Mouse (Mus musculus) limb, embryonic 13.5 days (tissue): ENCODE measurements at regions not wholly inside any gene's neighbourhood (a gene's known extent, or its start where the extent isn't known, plus 50 kb on each side); places are given as distances from the start of the nearest gene placed in this dataset.

Experiments used
- ATAC-seq: fragments of 200-750 bp; cut with Nextera tagmentation; 2 replicates; pipeline ENCODE4 v1.8.0; 2017; ENCODE audit warnings: low read depth, moderate number of reproducible peaks, moderate TSS enrichment; ENCODE audit not compliant: low FRiP score
- H3K27ac ChIP-seq: fragments of 300-500 bp; sonication (generic); 2 replicates; pipeline ENCODE4 v1.5.1; 2015; ENCODE audit warnings: inconsistent platforms, mild to moderate bottlenecking, moderate library complexity
- H3K27me3 ChIP-seq: fragments of 300-500 bp; sonication (generic); 2 replicates; pipeline ENCODE4 v1.6.1; 2015; ENCODE audit warnings: mild to moderate bottlenecking, inconsistent platforms
- H3K36me3 ChIP-seq: fragments of 300-500 bp; sonication (generic); 2 replicates; pipeline ENCODE4 v1.6.1; 2015; ENCODE audit warnings: inconsistent platforms, mild to moderate bottlenecking, moderate library complexity
- H3K4me1 ChIP-seq: fragments of 300-500 bp; sonication (generic); 2 replicates; pipeline ENCODE4 v1.6.1; 2015; ENCODE audit warnings: inconsistent platforms
- H3K4me2 ChIP-seq: fragments of 300-500 bp; sonication (generic); replicated peaks from 2 replicates; pipeline ENCODE4 v1.6.1; 2015; ENCODE audit warnings: inconsistent platforms, mild to moderate bottlenecking, moderate library complexity
- H3K4me3 ChIP-seq: fragments of 300-500 bp; sonication (generic); 2 replicates; pipeline ENCODE4 v1.5.1; 2015; ENCODE audit warnings: moderate library complexity, mild to moderate bottlenecking, inconsistent platforms
- H3K9ac ChIP-seq: fragments of 300-500 bp; sonication (generic); 2 replicates; pipeline ENCODE4 v1.6.1; 2015; ENCODE audit warnings: mild to moderate bottlenecking, inconsistent platforms
- H3K9me3 ChIP-seq: fragments of 300-500 bp; sonication (generic); 2 replicates; pipeline ENCODE4 v1.6.1; 2016; ENCODE audit warnings: inconsistent platforms
- WGBS: fragments of 180-500 bp; shearing (Covaris S2); methylation state at CpG from one replicate; pipeline ENCODE4 v1.1.7; 2015; 5-methylcytosine and 5-hydroxymethylcytosine counted together

DNA sequence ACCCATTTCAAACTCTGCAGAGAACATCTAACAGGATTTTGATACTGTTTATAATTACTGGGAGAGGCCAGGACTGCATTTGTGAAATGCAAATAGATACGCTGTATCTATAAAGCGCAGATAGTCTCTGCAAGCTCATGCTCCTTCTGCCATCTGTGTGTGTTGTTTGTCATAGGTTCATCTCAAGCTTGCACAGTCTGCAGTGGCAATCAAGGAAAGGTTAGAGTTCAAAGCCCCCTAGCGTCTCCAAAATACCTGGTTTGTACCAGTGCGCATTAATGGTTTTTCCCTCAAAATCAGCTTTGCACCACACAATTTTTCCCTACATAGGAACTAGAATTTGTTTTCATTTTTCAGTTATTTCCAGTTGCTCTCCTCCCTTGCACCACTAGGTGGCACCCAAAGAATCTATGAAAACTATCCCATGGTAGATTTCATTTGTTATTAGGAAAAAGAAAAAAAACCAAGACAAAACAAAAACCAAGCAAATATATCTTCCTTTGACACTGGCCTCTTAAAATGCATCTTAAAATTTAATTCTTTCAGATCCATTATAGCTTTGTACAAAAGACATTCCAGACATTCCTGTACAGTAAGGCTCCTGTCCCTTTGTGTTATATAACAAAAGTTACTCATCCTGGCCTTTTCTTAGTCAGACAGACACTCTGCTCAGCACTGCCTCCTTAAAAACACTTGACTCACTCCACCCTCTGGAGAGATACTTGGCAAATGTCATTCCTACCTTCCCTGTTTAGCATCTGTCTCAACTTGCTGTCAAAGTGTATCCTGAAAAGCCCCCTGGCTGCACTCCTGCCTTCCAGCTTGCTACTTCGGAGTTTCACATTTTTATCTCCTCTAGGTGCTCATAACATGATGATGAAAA is 92.7 kb upstream of the Rap2b start:
- H3K27ac ChIP-seq = no peak overlapping the region
- H3K9ac ChIP-seq = no peak overlapping the region
- no peaks in the 10 kb centered on the region for H3K27me3 ChIP-seq
- H3K4me2 ChIP-seq = no peak overlapping the region
- H3K4me3 ChIP-seq = no peak overlapping the region
- no peaks in the 10 kb centered on the region for H3K9me3 ChIP-seq
- 0 out of 2 replicates have a peak, but pooled peaks have one; percentile 24 for ATAC-seq
- 70% methylated on average over 5 of the region's 5 CpGs for WGBS
- no peaks in the 10 kb centered on the region for H3K4me1 ChIP-seq
- no peaks in the 10 kb centered on the region for H3K36me3 ChIP-seq

DNA sequence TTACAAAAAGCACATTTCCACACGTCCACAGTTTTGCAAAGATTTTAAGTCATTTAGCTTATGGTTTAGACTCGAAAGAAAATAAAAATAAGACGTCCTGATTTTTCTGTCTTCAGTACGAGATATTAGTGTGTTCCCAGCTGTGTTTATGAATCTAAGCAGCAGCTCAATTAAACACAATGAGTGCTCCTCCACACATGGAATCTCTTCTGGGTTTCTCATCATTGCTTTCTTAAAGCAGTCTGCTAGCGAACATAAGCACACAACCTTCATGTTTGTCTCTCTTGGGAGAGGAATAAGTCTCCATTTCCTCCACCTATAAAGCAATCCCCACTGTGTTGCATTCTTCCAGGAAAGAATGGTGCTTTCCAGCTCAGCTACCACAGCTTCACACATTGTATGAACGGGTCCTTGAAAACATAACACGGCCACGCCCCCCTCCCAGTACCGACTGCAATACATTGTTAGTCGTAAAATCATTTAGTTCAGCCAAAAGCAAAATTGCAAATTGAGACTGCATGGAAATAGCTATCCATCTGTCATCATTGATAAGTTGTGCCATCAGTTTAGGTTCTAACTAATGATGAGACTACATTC is 75.4 kb upstream of the Rap2b start:
- WGBS = 61% methylated on average over 10 of the region's 10 CpGs
- no peak overlapping the region for H3K9ac ChIP-seq
- no peaks in the 10 kb centered on the region for H3K4me1 ChIP-seq
- no peaks in the 10 kb centered on the region for H3K36me3 ChIP-seq
- no peaks in the 10 kb centered on the region for H3K9me3 ChIP-seq
- H3K27ac ChIP-seq = no peak overlapping the region
- ATAC-seq = no peak
- H3K4me3 ChIP-seq = no peak overlapping the region
- no peak overlapping the region for H3K4me2 ChIP-seq
- H3K27me3 ChIP-seq = no peaks in the 10 kb centered on the region

DNA sequence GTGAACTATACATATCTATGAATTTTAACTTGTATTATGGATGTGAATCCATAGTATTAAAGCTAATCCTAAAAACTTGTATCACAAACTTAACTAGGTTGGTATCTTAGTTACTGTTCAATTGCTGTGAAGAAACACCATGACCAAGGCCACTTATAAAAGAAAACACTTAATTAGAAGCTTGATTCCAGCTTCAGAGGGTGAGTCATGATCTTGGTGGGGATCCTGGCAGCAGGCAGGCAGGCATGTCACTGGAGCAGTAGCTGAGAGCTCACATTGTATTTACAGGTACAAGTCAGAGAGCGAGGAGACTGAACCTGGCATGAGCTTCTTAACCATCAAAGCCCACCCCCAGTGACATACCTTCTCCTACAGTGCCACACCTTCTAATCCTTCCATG is 73.2 kb upstream of the Rap2b start:
- H3K4me2 ChIP-seq = no peak overlapping the region
- WGBS = 80% methylated on average over 1 of the region's 1 CpGs
- no peaks in the 10 kb centered on the region for H3K27me3 ChIP-seq
- H3K9ac ChIP-seq = no peak overlapping the region
- no peak for ATAC-seq
- H3K4me1 ChIP-seq = no peaks in the 10 kb centered on the region
- no peak overlapping the region for H3K4me3 ChIP-seq
- no peaks in the 10 kb centered on the region for H3K9me3 ChIP-seq
- H3K36me3 ChIP-seq = no peaks in the 10 kb centered on the region
- no peak overlapping the region for H3K27ac ChIP-seq

DNA sequence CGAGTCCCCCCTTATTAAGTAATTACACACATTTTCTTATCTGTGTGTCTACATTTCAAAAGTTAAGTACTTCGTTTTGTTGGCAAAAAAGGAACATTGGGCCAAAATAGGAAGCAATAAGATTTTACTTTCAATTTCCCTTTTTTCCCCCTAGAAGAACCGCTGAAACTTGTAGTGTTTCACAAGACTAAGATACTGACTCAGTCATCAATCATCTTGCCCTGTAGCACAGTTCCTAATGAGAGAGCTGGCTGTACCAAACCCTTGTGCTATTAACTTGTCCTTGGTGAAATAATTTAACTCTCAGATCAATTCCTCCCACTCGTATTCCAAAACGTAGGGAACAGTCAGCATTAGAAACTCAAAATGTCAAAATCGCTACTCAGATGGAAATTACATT is 66.6 kb upstream of the Rap2b start:
- Histone ChIP-seq H3K9me3 (no peaks in the 10 kb centered on the region), H3K4me1 (no peaks in the 10 kb centered on the region), H3K27ac (no peak overlapping the region), H3K27me3 (no peaks in the 10 kb centered on the region), H3K4me3 (no peak overlapping the region), H3K9ac (no peak overlapping the region), H3K36me3 (no peaks in the 10 kb centered on the region), H3K4me2 (no peak overlapping the region)
- no peak for ATAC-seq
- 73% methylated on average over 6 of the region's 6 CpGs for WGBS

DNA sequence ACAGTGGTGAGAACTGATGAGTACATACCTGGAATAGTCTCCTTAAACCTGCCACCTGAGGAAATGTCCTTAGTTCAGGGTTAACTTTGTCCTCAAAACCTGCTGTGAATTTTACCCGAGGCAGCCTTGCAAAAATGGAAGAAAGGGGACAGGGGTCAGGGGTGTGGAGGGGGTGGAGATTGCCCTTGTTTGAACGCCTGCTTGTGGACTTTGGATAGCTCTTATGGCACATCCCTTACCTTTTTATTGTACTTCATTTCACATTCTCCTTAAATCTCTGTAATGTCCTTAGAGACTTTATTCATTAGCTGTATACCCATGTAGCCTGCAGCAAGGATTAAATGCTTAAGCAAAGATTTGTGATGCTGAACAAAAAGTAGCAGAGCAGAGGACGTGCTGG is 64.1 kb upstream of the Rap2b start:
- 55% methylated on average over 3 of the region's 3 CpGs for WGBS
- ATAC-seq = no peak
- no peak overlapping the region for H3K4me2 ChIP-seq

DNA sequence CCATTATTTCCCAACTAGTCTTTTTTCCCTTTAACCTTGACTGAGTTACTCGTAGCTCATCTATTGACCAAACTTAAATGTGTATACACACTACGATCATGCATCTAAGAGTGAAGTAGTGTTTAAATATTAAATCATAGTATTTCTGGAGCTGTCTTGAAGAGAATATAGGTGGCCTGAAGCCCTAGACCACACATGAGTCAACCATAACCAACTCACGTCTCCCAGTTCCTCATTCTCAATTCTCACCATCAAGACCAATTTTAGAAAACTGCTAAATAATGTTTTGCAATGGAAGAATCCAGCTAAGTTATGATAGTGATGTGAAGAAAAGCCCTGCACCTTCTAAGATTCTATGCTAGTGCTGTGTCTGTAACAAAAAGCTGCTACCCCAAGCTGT is 59.2 kb upstream of the Rap2b start:
- 91% methylated on average over 3 of the region's 3 CpGs for WGBS
- no peaks in the 10 kb centered on the region for H3K4me1 ChIP-seq
- ATAC-seq = no peak
- H3K27me3 ChIP-seq = no peaks in the 10 kb centered on the region
- H3K9me3 ChIP-seq = no peaks in the 10 kb centered on the region
- no peak overlapping the region for H3K27ac ChIP-seq
- no peaks in the 10 kb centered on the region for H3K36me3 ChIP-seq
- H3K4me2 ChIP-seq = no peak overlapping the region
- no peak overlapping the region for H3K9ac ChIP-seq
- no peak overlapping the region for H3K4me3 ChIP-seq

More for the DNA sequence above, 64.1 kb upstream of the Rap2b start:
- H3K27ac ChIP-seq = no peak overlapping the region
- H3K27me3 ChIP-seq = no peaks in the 10 kb centered on the region
- no peak overlapping the region for H3K4me3 ChIP-seq
- no peaks in the 10 kb centered on the region for H3K9me3 ChIP-seq
- H3K4me1 ChIP-seq = no peaks in the 10 kb centered on the region
- H3K36me3 ChIP-seq = no peaks in the 10 kb centered on the region
- no peak overlapping the region for H3K9ac ChIP-seq

DNA sequence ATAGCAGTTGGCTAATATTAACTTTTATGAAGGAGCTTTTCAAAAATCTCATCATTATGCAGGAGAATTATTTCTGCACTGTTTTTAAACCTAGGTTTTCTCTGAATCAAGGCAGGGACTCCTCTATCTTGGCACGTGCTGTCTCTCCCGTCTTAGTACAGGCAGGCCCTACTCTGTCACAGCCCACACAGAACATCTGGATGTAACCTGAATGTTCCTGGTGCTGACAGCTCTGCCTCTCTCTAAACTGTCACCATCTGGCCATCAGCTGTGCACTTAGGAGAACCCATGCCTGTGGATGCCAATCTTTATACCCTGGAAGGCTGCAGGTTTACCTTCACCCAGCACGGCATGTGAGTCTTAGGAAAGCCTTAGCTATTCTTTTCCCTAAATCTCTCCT is 58.0 kb upstream of the Rap2b start:
- no peaks in the 10 kb centered on the region for H3K9me3 ChIP-seq
- ATAC-seq = no peak
- no peak overlapping the region for H3K4me2 ChIP-seq
- H3K4me3 ChIP-seq = no peak overlapping the region
- H3K36me3 ChIP-seq = no peaks in the 10 kb centered on the region
- no peak overlapping the region for H3K9ac ChIP-seq
- no peaks in the 10 kb centered on the region for H3K4me1 ChIP-seq
- H3K27ac ChIP-seq = no peak overlapping the region
- H3K27me3 ChIP-seq = no peaks in the 10 kb centered on the region
- WGBS = 44% methylated on average over 3 of the region's 3 CpGs

DNA sequence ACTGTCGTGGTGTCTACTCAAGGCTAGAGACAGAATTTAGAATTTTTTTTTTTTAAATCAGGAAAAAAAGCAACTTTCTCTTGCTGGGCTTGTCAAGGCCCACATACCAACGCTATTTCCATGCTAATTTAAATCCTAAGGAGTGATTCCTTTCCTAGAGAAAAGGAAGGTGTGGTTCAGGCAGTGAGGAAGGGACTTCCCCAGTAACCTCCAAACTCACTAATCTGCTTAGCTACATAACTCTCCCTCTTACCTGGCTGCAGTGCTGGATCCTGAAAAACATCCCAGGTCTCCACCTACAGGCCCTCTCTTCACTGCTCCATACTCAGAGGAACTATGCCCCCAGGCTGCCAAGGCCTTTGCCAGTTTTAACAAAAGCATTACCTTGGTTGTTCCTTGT is 55.1 kb upstream of the Rap2b start:
- Histone ChIP-seq H3K4me1 (no peaks in the 10 kb centered on the region), H3K9ac (no peak overlapping the region), H3K4me2 (no peak overlapping the region), H3K36me3 (no peaks in the 10 kb centered on the region), H3K27ac (no peak overlapping the region), H3K27me3 (no peaks in the 10 kb centered on the region), H3K9me3 (no peaks in the 10 kb centered on the region), H3K4me3 (no peak overlapping the region)
- no peak for ATAC-seq
- 57% methylated on average over 2 of the region's 2 CpGs for WGBS

DNA sequence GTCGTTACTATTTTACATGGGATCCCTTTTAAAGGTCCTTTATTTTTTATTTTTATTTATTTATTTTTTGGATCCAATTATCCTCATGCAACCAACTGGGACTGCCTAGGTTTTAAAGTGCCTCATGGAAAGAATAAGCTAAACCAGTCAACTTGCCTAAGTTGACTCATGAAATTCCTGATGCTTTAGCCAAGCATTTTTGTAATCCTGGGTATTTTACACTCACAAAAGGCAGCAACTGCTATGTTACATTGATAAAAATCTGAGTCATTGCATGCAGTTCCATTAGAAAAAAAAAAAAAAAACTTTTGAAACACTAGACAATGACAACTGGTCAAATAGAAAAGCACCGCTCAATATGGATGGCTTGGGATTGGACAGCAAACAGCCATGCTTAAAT is 52.7 kb upstream of the Rap2b start:
- no peaks in the 10 kb centered on the region for H3K36me3 ChIP-seq
- no peak overlapping the region for H3K4me3 ChIP-seq

DNA sequence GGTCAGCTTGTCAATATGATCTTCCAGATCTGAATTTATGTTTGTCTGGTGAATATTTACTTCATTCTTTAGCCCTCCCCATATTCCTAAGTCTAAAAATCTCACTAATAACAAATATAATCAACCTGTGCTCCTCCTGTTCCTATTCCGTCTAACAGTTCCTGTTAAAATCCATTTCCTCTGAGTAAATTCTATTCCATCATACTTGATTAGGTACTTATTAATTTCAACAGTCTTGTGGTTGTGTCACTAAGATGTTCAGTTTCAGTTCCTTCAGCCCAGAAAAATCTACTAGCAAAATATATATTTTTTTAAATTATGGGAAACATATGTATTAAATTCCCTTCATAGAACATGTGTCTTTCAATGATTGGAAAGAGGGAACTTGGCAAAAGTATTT is 52.2 kb upstream of the Rap2b start:
- H3K4me1 ChIP-seq = no peaks in the 10 kb centered on the region
- no peak for ATAC-seq
- 78% methylated on average over 1 of the region's 1 CpGs for WGBS

More for the DNA sequence above, 52.7 kb upstream of the Rap2b start:
- Histone ChIP-seq H3K27me3 (no peaks in the 10 kb centered on the region), H3K4me2 (no peak overlapping the region), H3K9me3 (no peaks in the 10 kb centered on the region), H3K4me1 (no peaks in the 10 kb centered on the region), H3K27ac (no peak overlapping the region), H3K9ac (no peak overlapping the region)
- WGBS = 91% methylated on average over 2 of the region's 2 CpGs
- ATAC-seq = no peak

More for the DNA sequence above, 52.2 kb upstream of the Rap2b start:
- Histone ChIP-seq H3K9me3 (no peaks in the 10 kb centered on the region), H3K27ac (no peak overlapping the region), H3K36me3 (no peaks in the 10 kb centered on the region), H3K4me3 (no peak overlapping the region), H3K4me2 (no peak overlapping the region), H3K27me3 (no peaks in the 10 kb centered on the region), H3K9ac (no peak overlapping the region)
